Mouse (Mus musculus) lung, adult 2 months (tissue): Measurements from ENCODE around the gene Lpcat3. TPM values are rescaled to one million over a fixed set of nuclear protein-coding genes. Genes with fewer than 3 reads are reported as not detected.

Experiments used
- DNase-seq: peaks from one replicate; pipeline ENCODE4 v3.0.0; 2022
- H3K4me1 ChIP-seq: fragments of 200-500 bp; 2 replicates; pipeline ENCODE4 v1.6.1; 2011; ENCODE audit warnings: low read length; ENCODE audit not compliant: control insufficient read depth, insufficient read depth
- H3K4me3 ChIP-seq: fragments of 200-500 bp; replicated peaks from 2 replicates; pipeline ENCODE3; 2011; ENCODE audit warnings: low read depth, mild to moderate bottlenecking, control low read depth, low read length; ENCODE audit errors: extremely low read depth
- CTCF ChIP-seq: fragments of 200-500 bp; IDR thresholded peaks from 2 replicates; pipeline ENCODE4 v1.5.1; 2011; ENCODE audit warnings: mild to moderate bottlenecking, low read length, control low read depth; ENCODE audit not compliant: insufficient read depth
- POLR2A ChIP-seq: fragments of 200-500 bp; IDR thresholded peaks from 2 replicates; pipeline ENCODE4 v1.6.1; 2011; ENCODE audit warnings: low read depth, mild to moderate bottlenecking, control low read depth, low read length, borderline replicate concordance; ENCODE audit errors: extremely low read depth
- WGBS: fragments of 180-500 bp; shearing (Covaris S2); methylation state at CpG from one replicate; pipeline ENCODE4 v1.1.7; 2018; 5-methylcytosine and 5-hydroxymethylcytosine counted together
- polyA plus RNA-seq: library from polyadenylated mRNA; depleted of rRNA; stranded (reverse); fragments of >200 nt; gene quantifications from 2 replicates; pipeline ENCODE4 v1.2.3, GENCODE M21; 2012

Lpcat3 gene
- polyA plus RNA-seq, 1 experiment: 112 TPM

DNA sequence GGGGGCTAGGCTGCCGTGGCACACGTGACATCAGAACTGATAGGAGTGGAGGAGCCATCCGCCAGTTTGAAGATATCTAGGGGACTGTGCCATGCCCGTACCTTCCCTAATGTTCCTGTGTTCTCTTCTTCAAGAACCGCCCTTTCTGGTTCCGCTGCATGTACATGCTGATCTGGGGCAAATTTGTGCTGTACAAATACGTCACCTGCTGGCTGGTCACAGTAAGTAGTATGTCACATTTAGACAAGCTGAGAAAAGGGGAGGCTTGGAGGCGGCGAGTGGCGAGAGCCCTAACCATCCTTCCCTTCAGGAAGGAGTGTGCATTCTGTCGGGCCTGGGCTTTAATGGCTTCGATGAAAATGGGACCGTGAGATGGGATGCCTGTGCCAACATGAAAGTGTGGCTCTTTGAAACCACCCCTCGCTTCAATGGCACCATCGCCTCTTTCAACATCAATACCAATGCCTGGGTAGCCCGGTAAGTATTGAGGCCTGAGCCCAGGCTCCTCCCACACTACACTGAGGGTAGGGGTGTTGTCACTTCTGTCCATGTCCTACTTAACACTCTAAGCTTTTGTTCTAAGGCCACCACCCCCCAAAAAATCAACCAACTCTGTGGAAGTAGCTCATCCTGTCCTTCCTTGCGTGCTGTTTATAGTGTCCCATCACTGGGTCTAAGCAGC is 39.4 kb downstream of the Lpcat3 start:
- H3K4me3 ChIP-seq: no peak overlapping the region
- 88% methylated on average over 17 of the region's 17 CpGs for WGBS
- TF ChIP-seq POLR2A (no peak), CTCF (no peak)
- no peaks in the 10 kb centered on the region for H3K4me1 ChIP-seq
- DNase-seq: no peak

DNA sequence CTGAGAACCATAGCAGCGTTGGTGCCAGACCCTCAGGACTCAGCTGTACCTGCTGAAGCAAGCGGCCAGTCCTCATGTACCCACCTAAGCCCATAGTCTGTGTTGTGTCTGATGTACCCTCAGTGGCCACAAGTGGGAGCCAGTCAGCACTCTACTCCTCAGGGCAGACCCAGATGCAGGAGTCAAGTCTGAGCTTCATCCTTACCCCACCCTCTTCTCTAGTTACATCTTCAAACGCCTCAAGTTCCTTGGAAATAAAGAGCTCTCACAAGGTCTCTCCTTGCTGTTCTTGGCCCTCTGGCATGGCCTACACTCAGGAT is 39.9 kb downstream of the Lpcat3 start:
- no peaks in the 10 kb centered on the region for H3K4me1 ChIP-seq
- peak; percentile 63 for DNase-seq
- H3K4me3 ChIP-seq: no peak overlapping the region
- 38% methylated on average over 3 of the region's 3 CpGs for WGBS
- TF ChIP-seq CTCF (peak; percentile 91), POLR2A (no peak)

DNA sequence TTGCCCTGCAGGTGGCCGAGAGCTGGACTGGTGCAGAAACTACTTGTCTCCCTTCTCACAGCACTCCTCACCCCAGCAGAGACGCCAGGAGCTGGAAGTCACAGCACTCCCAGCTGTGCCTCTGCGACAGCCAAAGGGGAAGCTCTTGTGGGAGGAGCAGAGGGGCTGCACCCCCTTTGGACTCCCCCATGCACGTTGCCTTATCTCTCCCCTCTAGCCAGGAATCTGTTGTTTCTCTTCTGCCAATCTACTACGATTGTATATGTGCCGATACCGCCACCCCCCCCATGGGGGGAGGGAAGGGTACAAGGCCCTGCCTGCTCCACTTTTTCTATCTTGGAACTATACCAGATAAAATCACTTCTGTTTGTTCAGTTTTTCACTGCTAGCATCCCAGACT is 41.0 kb downstream of the Lpcat3 start:
- no peak overlapping the region for H3K4me3 ChIP-seq
- 62% methylated on average over 7 of the region's 7 CpGs for WGBS
- DNase-seq: no peak
- TF ChIP-seq CTCF (no peak), POLR2A (no peak)
- no peaks in the 10 kb centered on the region for H3K4me1 ChIP-seq

DNA sequence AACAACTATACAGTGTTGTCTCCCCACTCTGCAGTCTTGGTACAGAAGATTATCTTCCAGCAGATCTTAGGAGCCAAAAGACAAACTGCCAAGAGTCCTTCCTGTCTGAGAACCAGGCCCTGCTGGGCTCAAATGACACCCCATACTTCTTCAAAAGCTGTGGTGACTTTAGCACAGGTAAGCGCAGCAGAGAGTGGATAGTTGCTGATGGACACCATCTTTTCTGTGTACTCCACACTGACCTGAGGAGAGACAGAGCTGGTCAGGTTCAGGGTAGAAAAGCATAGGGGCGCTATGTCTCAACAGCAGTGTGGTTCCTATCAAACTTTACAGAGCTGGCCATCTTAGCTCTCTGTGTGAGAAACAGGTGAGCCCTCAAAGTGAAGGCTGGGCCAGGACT is 41.6 kb downstream of the Lpcat3 start:
- TF ChIP-seq CTCF: no peak
- no peak for TF ChIP-seq POLR2A
- DNase-seq: no peak
- H3K4me1 ChIP-seq: no peaks in the 10 kb centered on the region
- H3K4me3 ChIP-seq: no peak overlapping the region
- 89% methylated on average over 2 of the region's 2 CpGs for WGBS

DNA sequence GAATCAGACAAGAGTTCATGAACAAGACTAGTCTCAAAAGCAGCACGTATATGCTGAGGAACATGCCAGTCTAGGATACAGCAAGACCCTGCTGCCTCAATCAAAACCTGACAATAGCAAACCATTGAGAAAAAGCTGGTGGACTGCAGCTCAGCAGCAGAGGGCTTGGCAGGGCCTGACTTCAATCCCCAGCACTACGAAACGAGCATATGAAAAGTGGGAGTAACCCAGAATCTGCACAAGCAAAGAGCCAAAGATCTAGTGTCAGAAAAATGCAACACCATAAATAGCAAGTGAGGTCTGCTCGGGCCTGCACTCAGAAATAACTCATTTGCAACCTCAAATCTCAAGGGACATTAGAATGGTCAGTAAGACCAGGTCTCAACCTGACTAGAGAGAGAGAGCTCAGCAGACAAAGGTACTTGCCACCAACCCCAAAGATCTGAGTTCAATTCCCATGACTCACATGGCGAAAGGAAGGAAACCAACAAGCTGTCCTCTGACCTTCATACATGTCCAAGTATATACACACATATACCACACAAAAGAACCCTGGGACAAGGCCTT is 43.3 kb downstream of the Lpcat3 start:
- WGBS: 67% methylated on average over 5 of the region's 5 CpGs
- TF ChIP-seq POLR2A (no peak), CTCF (no peak)
- no peak overlapping the region for H3K4me3 ChIP-seq
- no peak for DNase-seq
- no peaks in the 10 kb centered on the region for H3K4me1 ChIP-seq

DNA sequence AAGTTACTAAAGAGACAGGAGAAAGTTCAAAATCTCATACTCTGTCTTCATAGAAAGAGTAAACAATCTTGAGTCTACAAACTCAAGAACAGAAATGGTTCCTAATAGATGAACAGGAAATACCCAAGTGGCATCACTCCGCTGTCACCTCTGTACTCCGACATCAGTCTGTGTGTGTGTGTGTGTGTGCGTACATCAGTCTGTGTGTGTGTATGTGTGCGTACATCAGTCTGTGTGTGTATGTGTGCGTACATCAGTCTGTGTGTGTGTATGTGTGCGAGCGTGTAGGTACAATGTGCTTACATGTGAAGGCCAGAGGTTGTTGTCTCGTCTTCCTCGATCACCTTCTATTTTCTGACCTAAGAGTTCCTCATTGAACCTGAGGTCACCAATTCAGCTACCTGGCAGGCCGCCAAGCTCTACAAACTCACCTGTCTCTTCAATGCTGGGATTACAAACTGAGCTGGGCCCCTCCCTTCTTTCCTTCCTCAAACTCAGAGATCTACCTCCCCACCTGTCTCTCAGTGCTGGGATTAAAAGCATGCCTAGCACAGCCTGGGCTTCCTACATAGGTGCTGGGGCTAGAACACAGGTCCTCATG is 45.6 kb downstream of the Lpcat3 start:
- H3K4me1 ChIP-seq: peaks cover 6% of the 10 kb centered on the region
- TF ChIP-seq POLR2A: no peak
- no peak for TF ChIP-seq CTCF
- 83% methylated on average over 10 of the region's 10 CpGs for WGBS
- no peak for DNase-seq
- no peak overlapping the region for H3K4me3 ChIP-seq

DNA sequence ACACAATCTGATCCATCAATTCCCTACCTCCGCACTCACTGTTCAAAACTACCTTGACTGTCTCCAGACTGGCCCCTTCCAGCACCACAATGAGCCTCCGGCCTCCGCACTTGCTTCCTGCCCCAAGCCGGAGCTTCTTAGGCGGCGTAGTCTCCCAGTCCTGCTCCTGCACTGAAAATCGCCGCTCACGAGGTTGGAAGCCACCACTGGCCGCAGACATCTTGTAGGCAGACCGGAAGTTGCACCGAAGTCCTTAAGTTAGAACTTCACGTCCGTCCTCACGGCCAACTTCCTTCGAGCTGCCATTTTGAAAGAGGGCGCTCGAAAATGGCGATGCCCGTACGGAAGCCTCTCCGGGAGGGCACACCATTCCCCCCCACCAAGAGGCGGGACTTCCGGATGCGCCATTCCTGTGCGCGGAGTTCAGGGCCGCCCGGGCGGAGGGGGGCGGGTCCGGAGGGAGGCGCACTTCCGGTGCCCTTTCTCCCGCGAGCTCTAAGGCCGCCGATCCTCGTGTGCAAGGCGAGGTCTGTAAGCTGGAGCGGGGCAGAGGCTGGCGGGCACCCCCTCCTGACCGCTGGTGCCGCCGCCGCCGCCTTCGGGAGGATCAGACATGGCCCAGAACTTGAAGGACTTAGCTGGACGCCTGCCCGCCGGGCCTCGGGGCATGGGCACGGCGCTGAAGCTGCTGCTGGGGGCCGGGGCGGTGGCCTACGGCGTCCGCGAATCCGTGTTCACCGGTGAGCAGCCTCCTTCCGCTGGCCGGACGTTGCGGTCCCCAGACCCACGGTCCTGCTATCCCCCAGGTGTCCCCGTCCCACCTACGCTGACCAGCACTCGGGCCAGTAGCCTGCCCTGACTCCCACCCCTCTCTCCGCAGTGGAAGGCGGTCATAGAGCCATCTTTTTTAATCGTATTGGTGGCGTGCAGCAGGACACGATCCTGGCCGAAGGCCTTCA is 49.3 kb downstream of the Lpcat3 start, which contains the start of the genes Emg1 and Phb2:
TSS of gene Emg1 (minus strand) at position 355 of the 959 bp plus-strand sequence.
TSS of gene Phb2 (plus strand) at position 513 of the 959 bp plus-strand sequence.
- no peak for TF ChIP-seq CTCF
- TF ChIP-seq POLR2A: peak; percentile 37; the same call in 1 of the 2 replicates

DNA sequence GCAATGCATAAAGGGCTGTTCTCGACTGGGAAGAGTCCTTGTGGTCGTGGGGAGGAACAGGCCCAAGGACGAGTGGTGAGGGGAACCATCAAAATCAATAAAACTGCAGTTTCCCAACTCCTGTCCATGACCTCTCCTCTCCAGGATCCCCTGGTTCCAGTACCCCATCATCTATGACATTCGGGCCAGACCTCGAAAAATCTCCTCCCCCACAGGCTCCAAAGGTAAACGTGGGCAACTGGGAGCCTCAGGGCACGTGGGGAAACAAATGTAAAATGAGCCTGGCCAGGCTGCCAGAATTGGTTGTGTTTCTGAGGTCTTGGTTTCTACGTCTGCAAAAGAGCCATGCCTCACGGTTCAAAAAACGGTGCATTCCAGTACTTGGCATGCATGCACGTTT is 50.1 kb downstream of the Lpcat3 start:
- TF ChIP-seq POLR2A (no peak), CTCF (no peak)
- Histone ChIP-seq H3K4me3 (peak overlapping the region; percentile 70), H3K4me1 (peaks cover 9% of the 10 kb centered on the region)
- 12% methylated on average over 11 of the region's 11 CpGs for WGBS
- no peak for DNase-seq

More for the DNA sequence above, 49.3 kb downstream of the Lpcat3 start, which contains the start of the genes Emg1 and Phb2:
- WGBS: under 1% methylated on average over 76 of the region's 76 CpGs
- H3K4me1 ChIP-seq: peaks cover 9% of the 10 kb centered on the region
- peak; percentile 99 for DNase-seq
- peak within 1 kb of the TSS; percentile 70 for H3K4me3 ChIP-seq

DNA sequence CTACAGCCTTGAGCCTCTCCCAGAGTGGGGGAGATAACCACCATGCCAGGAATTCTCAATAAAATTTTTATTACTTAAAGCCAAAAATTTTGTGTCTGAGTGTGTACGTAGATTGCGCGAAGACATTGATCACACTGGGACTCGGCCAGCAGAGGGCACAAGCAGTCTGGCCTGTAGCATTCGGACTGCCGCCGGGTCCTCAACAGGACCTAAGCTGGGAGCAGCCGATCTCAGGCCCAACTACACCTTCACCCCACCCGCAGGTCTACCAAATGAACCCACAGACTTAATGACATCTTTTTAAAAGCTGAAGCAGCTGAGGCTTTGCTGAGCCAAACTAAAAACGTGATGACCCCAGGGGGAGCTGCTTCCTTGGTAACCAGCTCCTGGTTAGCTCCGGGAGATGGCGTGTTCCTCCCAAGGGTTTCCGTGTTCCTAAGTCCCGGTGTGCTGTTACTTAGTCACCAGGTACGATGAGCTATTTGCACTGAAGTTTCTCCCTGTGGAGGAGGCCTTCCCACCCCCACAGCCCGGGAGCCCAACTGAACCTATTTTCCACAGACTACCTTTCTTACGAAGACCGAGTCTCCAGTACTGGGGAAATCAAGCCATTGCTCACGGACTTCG is 54.1 kb downstream of the Lpcat3 start:
- WGBS: 46% methylated on average over 20 of the region's 20 CpGs
- TF ChIP-seq POLR2A (no peak), CTCF (peak; percentile 75)
- peak; percentile 54 for DNase-seq
- Histone ChIP-seq H3K4me3 (no peak overlapping the region), H3K4me1 (peaks cover 9% of the 10 kb centered on the region)
